Mouse (Mus musculus): Measurements from ENCODE around the gene Cbr2.

DNA sequence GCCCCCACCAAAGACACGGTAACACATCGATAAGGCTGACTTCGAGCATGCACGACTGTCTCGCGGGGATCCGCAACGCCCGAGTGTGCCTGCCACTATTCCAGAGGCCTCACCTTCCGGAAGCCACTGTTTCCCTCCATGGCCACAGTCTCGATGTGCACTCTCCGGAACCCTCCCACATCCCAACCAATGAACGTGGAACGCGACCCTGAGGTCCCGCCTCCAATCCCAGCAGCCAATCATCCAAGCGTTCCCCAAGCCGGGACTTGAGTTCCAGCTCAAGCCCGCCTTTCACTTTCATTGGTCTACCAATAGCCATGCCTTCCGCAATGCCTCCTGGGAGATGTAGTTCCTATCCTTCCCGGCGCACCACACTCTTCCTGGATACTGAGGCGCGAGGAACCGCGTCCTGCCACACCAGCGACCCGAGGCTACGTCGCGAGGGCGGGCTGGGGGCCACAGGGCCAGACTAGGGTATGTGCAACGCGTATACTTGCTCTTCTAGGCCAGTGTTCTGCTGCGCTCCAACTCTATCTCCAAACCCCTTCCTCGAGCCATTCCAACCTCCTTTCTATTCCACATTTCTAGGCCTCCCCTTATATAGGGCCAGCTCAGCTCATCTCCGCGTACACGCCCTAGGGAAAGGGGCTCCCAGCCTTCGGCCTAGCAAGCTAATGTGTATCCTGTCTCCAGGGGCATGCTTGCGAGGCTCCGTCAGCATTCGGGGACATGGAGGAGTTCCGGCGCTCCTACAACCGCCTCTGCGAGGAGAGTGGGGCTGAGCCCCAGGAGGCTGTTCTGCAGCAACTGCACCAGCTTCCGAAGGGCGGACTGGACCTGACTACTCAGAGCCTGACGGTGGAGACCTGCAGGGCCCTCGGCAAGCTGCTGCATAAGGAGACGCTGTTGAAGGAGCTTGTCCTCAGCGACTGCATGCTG is 18.1 kb downstream of the Cbr2 start, which contains the start of the genes Cenpx and Lrrc45:
- TF ChIP-seq CTCF (IDR thresholded peaks at IDR 0.05; ENCODE audit: borderline replicate concordance, extremely low read depth, insufficient read depth, insufficient read length) = no peak
- TF ChIP-seq POLR2A (IDR thresholded peaks at IDR 0.05; ENCODE audit: borderline replicate concordance, extremely low read depth, insufficient read depth, insufficient read length, poor library complexity, severe bottlenecking) = peak; percentile 45; the same call in 1 of the 2 replicates

All from brain, embryonic 14.5 days (tissue).